Mouse (Mus musculus): ENCODE measurements around the gene Unc5b. TPM values are rescaled to one million over a fixed set of nuclear protein-coding genes. Genes with fewer than 3 reads are reported as not detected.

Unc5b gene
- polyA plus RNA-seq, 1 experiment from 2014 or later, result 2.9 TPM

DNA sequence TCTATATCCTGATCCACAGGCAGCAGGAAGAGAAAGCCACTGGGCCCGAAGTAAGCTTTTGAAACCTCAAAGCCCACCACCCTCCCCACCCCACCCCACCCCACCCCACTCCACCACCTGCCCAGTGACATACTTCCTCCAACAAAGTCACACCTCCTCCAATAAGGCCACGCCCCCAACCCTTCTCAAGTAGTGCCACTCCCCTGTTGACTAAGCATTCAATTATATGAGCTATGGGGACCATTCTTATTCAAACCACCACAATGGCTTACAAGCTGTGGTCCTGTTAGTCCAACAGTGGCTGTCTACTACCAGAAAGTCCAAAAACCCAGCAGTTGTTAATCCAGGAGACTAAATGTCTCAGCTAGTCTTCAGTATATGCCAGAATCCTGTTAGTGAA, 112.9 kb downstream of the Unc5b start:
- ATAC-seq (ENCODE audit: insufficient read depth, low FRiP score, low TSS enrichment), result no peak
- no peak overlapping the region for H3K4me3 ChIP-seq (ENCODE audit: low read depth, low read length)
- WGBS, result 92% methylated on average over 2 of the region's 2 CpGs

DNA sequence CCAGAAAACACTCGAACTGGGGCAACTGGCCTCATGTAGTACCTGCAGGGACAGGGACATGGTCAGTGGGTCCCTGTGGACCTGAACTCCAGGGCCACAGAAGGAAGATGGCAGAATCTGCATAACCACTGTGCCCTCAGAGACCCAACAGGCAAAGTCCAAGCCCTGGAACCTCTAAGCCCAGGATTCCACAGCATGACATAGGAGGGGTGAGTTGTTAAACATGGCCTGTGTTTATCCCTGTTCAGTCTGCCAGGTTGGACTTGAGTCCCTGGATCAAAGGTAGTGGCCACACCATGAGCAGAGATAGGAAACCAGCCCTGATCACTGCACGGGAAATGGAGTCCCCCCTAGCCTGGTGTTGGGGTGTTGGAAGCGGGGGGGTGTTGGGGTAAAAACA, 114.9 kb downstream of the Unc5b start:
- no peaks in the 10 kb centered on the region for H3K27me3 ChIP-seq (ENCODE audit: control insufficient read depth, insufficient read depth, low read length)
- no peak overlapping the region for H3K4me3 ChIP-seq (ENCODE audit: low read depth, low read length)
- H3K4me1 ChIP-seq (ENCODE audit: control insufficient read depth, insufficient read depth, low read length), result no peaks in the 10 kb centered on the region
- no peak overlapping the region for H3K27ac ChIP-seq (ENCODE audit: low read depth, low read length)
- no peak overlapping the region for H3K4me2 ChIP-seq (ENCODE audit: low read depth)
- H3K9ac ChIP-seq (ENCODE audit: low read length), result no peak overlapping the region
- no peaks in the 10 kb centered on the region for H3K9me3 ChIP-seq (ENCODE audit: control insufficient read depth, low read length)
- WGBS, result 91% methylated on average over 3 of the region's 3 CpGs
- peaks cover 5% of the 10 kb centered on the region; the same call in 1 of the 2 replicates for H3K36me3 ChIP-seq (ENCODE audit: control insufficient read depth, insufficient read depth, low read length)
- ATAC-seq (ENCODE audit: insufficient read depth, low FRiP score, low TSS enrichment), result no peak
- DNase-seq (ENCODE audit: low spot score), result no peak

More for the DNA sequence above, 112.9 kb downstream of the Unc5b start:
- Histone ChIP-seq H3K9me3 (ENCODE audit: control insufficient read depth, low read length) (no peaks in the 10 kb centered on the region), H3K27ac (ENCODE audit: low read depth, low read length) (no peak overlapping the region), H3K36me3 (ENCODE audit: control insufficient read depth, insufficient read depth, low read length) (peaks cover 5% of the 10 kb centered on the region; the same call in 1 of the 2 replicates), H3K4me2 (ENCODE audit: low read depth) (no peak overlapping the region), H3K4me1 (ENCODE audit: control insufficient read depth, insufficient read depth, low read length) (no peaks in the 10 kb centered on the region), H3K27me3 (ENCODE audit: control insufficient read depth, insufficient read depth, low read length) (no peaks in the 10 kb centered on the region), H3K9ac (ENCODE audit: low read length) (no peak overlapping the region)
- no peak for DNase-seq (ENCODE audit: low spot score)

Other genes starting within 250 kb of the Unc5b start
- 0.50 and 0.51 TPM in 2 replicates for gene Cdh23, start 135.1 kb downstream of the Unc5b start, polyA plus RNA-seq (2014; fragmentation: Nextera tagmentation; extraction: Ambion mirVana)
- 9.3 and 10.4 TPM in 2 replicates for gene Slc29a3, start 78.8 kb downstream of the Unc5b start, polyA plus RNA-seq (2014; fragmentation: Nextera tagmentation; extraction: Ambion mirVana)

All from neural tube, embryonic 11.5 days (tissue).